Mouse (Mus musculus) intestine, embryonic 14.5 days (tissue): ENCODE results near the gene Col26a1. TPM values are rescaled to one million over a fixed set of nuclear protein-coding genes. Genes with fewer than 3 reads are reported as not detected.
A peak's percentile ranks its signal among the peaks of the same experiment; 100 is the strongest.

Experiments used
- ATAC-seq: fragments of 200-750 bp; cut with Nextera tagmentation; replicated peaks from 2 replicates; pipeline ENCODE4 v1.8.0; 2017; ENCODE audit warnings: low read depth, moderate number of reproducible peaks, moderate TSS enrichment, moderate library complexity; ENCODE audit not compliant: low FRiP score, low TSS enrichment
- DNase-seq: peaks from one replicate; pipeline ENCODE4 v3.0.0-alpha.2; 2018; ENCODE audit warnings: low spot score
- H3K27ac ChIP-seq: fragments of 300-500 bp; sonication (generic); 2 replicates; pipeline ENCODE4 v1.5.1; 2014; ENCODE audit warnings: low read depth, mild to moderate bottlenecking, control low read depth
- H3K27me3 ChIP-seq: fragments of 300-500 bp; sonication (generic); replicated peaks from 2 replicates; pipeline ENCODE4 v1.6.1; 2014; ENCODE audit warnings: low read length, control low read depth; ENCODE audit not compliant: control insufficient read depth, insufficient read depth
- H3K36me3 ChIP-seq: fragments of 300-500 bp; sonication (generic); 2 replicates; pipeline ENCODE4 v1.6.1; 2014; ENCODE audit warnings: low read length, control low read depth; ENCODE audit not compliant: control insufficient read depth, insufficient read depth
- H3K4me1 ChIP-seq: fragments of 300-500 bp; sonication (generic); replicated peaks from 2 replicates; pipeline ENCODE4 v1.6.1; 2014; ENCODE audit warnings: low read length, control low read depth, mixed read lengths; ENCODE audit not compliant: control insufficient read depth, insufficient read depth
- H3K4me2 ChIP-seq: fragments of 300-500 bp; sonication (generic); 2 replicates; pipeline ENCODE4 v1.6.1; 2014; ENCODE audit warnings: low read length
- H3K4me3 ChIP-seq: fragments of 300-500 bp; sonication (generic); 2 replicates; pipeline ENCODE4 v1.5.1; 2014; ENCODE audit warnings: low read depth, low read length, control low read depth, mixed read lengths
- H3K9ac ChIP-seq: fragments of 300-500 bp; sonication (generic); 2 replicates; pipeline ENCODE4 v1.6.1; 2014; ENCODE audit warnings: mild to moderate bottlenecking, low read length
- H3K9me3 ChIP-seq: fragments of 300-500 bp; sonication (generic); 2 replicates; pipeline ENCODE4 v1.6.1; 2016; ENCODE audit warnings: low read length, control low read depth; ENCODE audit not compliant: control insufficient read depth
- WGBS: fragments of 180-500 bp; shearing (Covaris S2); extraction: QIAGEN DNeasy Blood & Tissue Kit; methylation state at CpG from one replicate; pipeline ENCODE4 v1.1.7; 2014; 5-methylcytosine and 5-hydroxymethylcytosine counted together
- polyA plus RNA-seq: library from polyadenylated mRNA; unstranded; fragments of >200 nt; fragmentation: Nextera tagmentation; extraction: Ambion mirVana; gene quantifications from 2 replicates; pipeline ENCODE4 v1.2.1, GENCODE M21; 2014

The Col26a1 gene
- polyA plus RNA-seq, 1 experiment from 2014 or later = 10.4 TPM

GRCm38 (mm10) chr5:136867706-136868105 lies 15.3 kb downstream of the Col26a1 start:
- Histone ChIP-seq H3K9ac (no peak overlapping the region), H3K36me3 (no peaks in the 10 kb centered on the region), H3K4me1 (peaks cover 24% of the 10 kb centered on the region), H3K4me3 (no peak overlapping the region), H3K27ac (no peak overlapping the region), H3K4me2 (no peak overlapping the region), H3K9me3 (no peaks in the 10 kb centered on the region), H3K27me3 (no peaks in the 10 kb centered on the region)
- DNase-seq = no peak
- no peak for ATAC-seq
- 68% methylated on average over 5 of the region's 5 CpGs for WGBS

GRCm38 (mm10) chr5:136863961-136864674 lies 18.9 kb downstream of the Col26a1 start:
- ATAC-seq (peak; percentile 62), DNase-seq (peak; percentile 77)
- H3K9me3 ChIP-seq = no peaks in the 10 kb centered on the region
- no peaks in the 10 kb centered on the region for H3K36me3 ChIP-seq
- H3K4me3 ChIP-seq = no peak overlapping the region
- WGBS = 16% methylated on average over 14 of the region's 14 CpGs
- H3K4me2 ChIP-seq = peak overlapping the region; percentile 29
- H3K4me1 ChIP-seq = peaks cover 33% of the 10 kb centered on the region
- peak overlapping the region; percentile 94 for H3K27ac ChIP-seq
- H3K9ac ChIP-seq = peak overlapping the region; percentile 10; the same call in 1 of the 2 replicates
- no peaks in the 10 kb centered on the region for H3K27me3 ChIP-seq

DNA sequence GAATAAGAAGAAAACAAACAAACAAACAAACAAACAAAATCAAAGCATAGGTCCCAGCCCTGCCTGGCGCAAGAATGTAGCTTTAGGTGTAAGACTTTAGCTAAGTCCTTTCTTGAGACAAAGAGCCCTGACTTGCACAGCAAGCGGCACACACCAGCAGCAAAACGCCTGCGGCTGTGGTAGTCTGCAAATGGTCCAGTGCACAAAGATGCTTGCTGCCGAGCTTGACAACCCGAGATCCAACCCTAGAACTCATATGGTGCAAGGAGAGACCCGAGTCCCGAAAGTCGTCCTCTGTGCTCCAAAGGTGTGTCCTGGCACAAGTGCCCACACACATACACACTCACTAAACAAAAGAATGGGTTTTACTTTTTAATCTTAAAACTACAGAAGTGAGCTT lies 19.7 kb downstream of the Col26a1 start:
- Histone ChIP-seq H3K27me3 (no peaks in the 10 kb centered on the region), H3K9ac (no peak overlapping the region; the same call in 1 of the 2 replicates), H3K27ac (peak overlapping the region; percentile 94), H3K4me3 (no peak overlapping the region), H3K9me3 (no peaks in the 10 kb centered on the region), H3K4me2 (peak overlapping the region; percentile 29; the same call in 1 of the 2 replicates), H3K36me3 (no peaks in the 10 kb centered on the region), H3K4me1 (peaks cover 33% of the 10 kb centered on the region)
- DNase-seq (peak; percentile 59), ATAC-seq (no peak)
- 44% methylated on average over 9 of the region's 9 CpGs for WGBS

DNA sequence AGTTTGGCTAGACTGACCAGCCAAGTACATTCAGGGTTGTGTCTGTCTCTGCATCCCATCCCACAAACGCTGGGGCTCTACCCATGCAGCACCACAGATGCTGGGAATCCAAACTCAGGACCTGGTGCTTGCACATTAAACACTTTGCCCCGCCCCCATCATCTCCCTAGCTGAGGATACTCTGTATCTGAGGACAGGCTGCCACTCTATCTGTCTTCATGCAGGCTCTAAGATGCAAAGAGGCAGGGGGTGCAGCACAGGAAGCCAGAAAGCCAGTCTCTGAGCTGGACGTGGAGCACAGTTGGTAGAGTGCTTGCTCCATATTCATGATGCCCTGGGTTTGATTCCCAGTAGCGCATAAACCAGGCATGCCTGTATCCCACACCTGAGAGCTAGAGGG lies 20.2 kb downstream of the Col26a1 start:
- Histone ChIP-seq H3K4me1 (peaks cover 33% of the 10 kb centered on the region), H3K27me3 (no peaks in the 10 kb centered on the region), H3K36me3 (no peaks in the 10 kb centered on the region), H3K9ac (no peak overlapping the region), H3K9me3 (no peaks in the 10 kb centered on the region), H3K4me2 (no peak overlapping the region), H3K27ac (peak overlapping the region; percentile 94), H3K4me3 (no peak overlapping the region)
- ATAC-seq = no peak
- no peak for DNase-seq
- WGBS = 46% methylated on average over 4 of the region's 4 CpGs

DNA sequence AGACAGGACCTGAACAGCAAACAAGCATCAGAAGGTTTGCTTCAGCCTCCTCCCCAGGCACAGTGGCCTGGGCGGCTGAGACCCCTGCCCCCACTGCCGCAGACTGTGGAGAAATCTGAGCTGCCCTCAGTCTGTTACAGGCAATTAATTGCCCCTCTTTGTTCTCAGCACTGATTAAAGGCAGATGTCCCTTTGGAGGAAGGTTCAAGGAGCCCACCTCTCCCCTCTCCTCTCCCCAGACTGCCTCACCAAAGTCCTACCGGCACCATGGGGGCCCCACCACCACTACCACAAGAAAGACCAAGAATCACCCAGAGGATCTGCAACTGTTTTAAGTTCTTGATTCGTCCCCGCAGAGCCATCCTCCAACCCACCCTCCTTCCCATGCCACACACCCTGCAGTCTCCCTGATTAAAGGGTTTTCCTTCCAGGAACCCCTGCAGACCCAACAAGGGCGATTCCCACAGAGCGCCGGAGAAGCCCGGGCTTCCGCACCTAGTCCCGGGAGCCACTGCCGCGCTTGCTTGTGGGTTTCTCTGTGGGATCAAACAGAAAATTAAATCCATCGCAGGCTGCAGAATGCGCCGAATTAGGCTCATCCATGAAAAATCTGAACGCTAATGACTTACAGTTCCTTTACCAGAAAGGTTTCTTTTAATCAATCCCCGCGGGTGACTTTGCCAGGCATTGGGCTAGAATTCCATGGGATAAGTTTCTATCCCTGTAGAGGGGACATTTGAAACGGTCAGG lies 21.6 kb downstream of the Col26a1 start:
- Histone ChIP-seq H3K4me2 (peak overlapping the region; percentile 34), H3K27ac (no peak overlapping the region), H3K4me1 (peaks cover 33% of the 10 kb centered on the region), H3K27me3 (no peaks in the 10 kb centered on the region), H3K9me3 (no peaks in the 10 kb centered on the region), H3K4me3 (no peak overlapping the region), H3K36me3 (no peaks in the 10 kb centered on the region), H3K9ac (0 out of 2 replicates have a peak overlapping the region, but pooled peaks have one; percentile 18)
- DNase-seq (no peak), ATAC-seq (no peak)
- 14% methylated on average over 20 of the region's 20 CpGs for WGBS

- H3K9me3 ChIP-seq = no peaks in the 10 kb centered on the region
- H3K4me3 ChIP-seq = no peak overlapping the region
- ATAC-seq = no peak
- H3K27me3 ChIP-seq = no peaks in the 10 kb centered on the region
- H3K27ac ChIP-seq = no peak overlapping the region
- 96% methylated on average over 6 of the region's 6 CpGs for WGBS
- DNase-seq = no peak
- H3K4me1 ChIP-seq = no peaks in the 10 kb centered on the region
- no peaks in the 10 kb centered on the region for H3K36me3 ChIP-seq
- no peak overlapping the region for H3K9ac ChIP-seq
- no peak overlapping the region for H3K4me2 ChIP-seq
Observed at GRCm38 (mm10) chr5:136850716-136851115, 32.3 kb downstream of the Col26a1 start.

- Histone ChIP-seq H3K4me1 (no peaks in the 10 kb centered on the region), H3K27ac (no peak overlapping the region), H3K36me3 (no peaks in the 10 kb centered on the region), H3K9ac (no peak overlapping the region), H3K27me3 (no peaks in the 10 kb centered on the region), H3K4me2 (no peak overlapping the region), H3K4me3 (no peak overlapping the region), H3K9me3 (no peaks in the 10 kb centered on the region)
- DNase-seq (no peak), ATAC-seq (no peak)
- 80% methylated on average over 19 of the region's 19 CpGs for WGBS
Observed at GRCm38 (mm10) chr5:136846385-136847264, 36.4 kb downstream of the Col26a1 start.

DNA sequence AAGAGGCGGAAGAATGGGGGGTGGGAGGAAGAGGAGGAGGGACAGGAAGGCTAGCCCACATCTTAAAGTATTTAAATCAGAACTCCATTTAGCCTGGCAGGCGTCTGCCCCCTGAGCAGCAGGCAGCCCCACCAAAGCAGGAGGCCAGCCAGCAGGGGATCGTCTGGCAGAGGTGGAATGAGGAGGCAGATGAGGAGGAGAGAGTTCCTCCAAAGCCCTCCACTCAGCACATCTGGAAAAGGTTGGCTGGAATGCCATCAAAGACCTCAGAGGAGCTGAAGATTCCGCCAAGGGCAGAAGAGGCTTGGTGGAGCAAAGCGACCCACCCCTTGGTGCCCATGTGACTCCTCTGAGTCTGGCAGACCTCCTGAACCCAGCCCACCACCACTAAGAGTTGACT lies 39.1 kb downstream of the Col26a1 start:
- Histone ChIP-seq H3K4me3 (no peak overlapping the region), H3K36me3 (no peaks in the 10 kb centered on the region), H3K4me2 (no peak overlapping the region), H3K9ac (no peak overlapping the region), H3K27me3 (no peaks in the 10 kb centered on the region), H3K9me3 (no peaks in the 10 kb centered on the region), H3K4me1 (no peaks in the 10 kb centered on the region), H3K27ac (no peak overlapping the region)
- no peak for DNase-seq
- no peak for ATAC-seq
- WGBS = 49% methylated on average over 5 of the region's 5 CpGs
